Mouse (Mus musculus) spleen, adult 2 months (tissue): Measurements from ENCODE around the gene Slc4a3. TPM values are rescaled to one million over a fixed set of nuclear protein-coding genes. Genes with fewer than 3 reads are reported as not detected.

Source experiments
- DNase-seq, 2 experiments: peaks; one replicate each; pipeline versions ENCODE4 v3.0.0 to v3.0.0-alpha.2; 2012 to 2021; ENCODE audit warnings: low spot score in 2 of 2, low read depth in 1 of 2
- H3K27ac ChIP-seq: fragments of 200-500 bp; 2 replicates; pipeline ENCODE4 v1.5.1; 2012; ENCODE audit warnings: low read length, inconsistent platforms; ENCODE audit not compliant: insufficient read depth
- H3K27me3 ChIP-seq: fragments of 200-500 bp; 2 replicates; pipeline ENCODE4 v1.6.1; 2012; ENCODE audit warnings: mild to moderate bottlenecking, moderate library complexity, low read length, inconsistent platforms; ENCODE audit not compliant: control insufficient read depth, insufficient read depth
- H3K36me3 ChIP-seq: fragments of 200-500 bp; 2 replicates; pipeline ENCODE4 v1.6.1; 2012; ENCODE audit warnings: mild to moderate bottlenecking, low read length, inconsistent platforms; ENCODE audit not compliant: control insufficient read depth, insufficient read depth
- H3K4me1 ChIP-seq: fragments of 200-500 bp; 2 replicates; pipeline ENCODE4 v1.6.1; 2011; ENCODE audit warnings: inconsistent platforms; ENCODE audit not compliant: control insufficient read depth, insufficient read depth, insufficient read length
- H3K4me3 ChIP-seq: fragments of 200-500 bp; 2 replicates; pipeline ENCODE4 v1.5.1; 2011; ENCODE audit warnings: mild to moderate bottlenecking, inconsistent platforms; ENCODE audit not compliant: insufficient read depth, insufficient read length; ENCODE audit errors: extremely low read depth
- CTCF ChIP-seq: fragments of 200-500 bp; IDR thresholded peaks from 2 replicates; pipeline ENCODE4 v1.5.1; 2011; ENCODE audit warnings: mild to moderate bottlenecking, inconsistent platforms; ENCODE audit not compliant: insufficient read depth, insufficient read length, insufficient replicate concordance; ENCODE audit errors: extremely low read depth
- POLR2A ChIP-seq: fragments of 200-500 bp; IDR thresholded peaks from 2 replicates; pipeline ENCODE4 v1.6.1; 2011; ENCODE audit warnings: low read depth, low read length, inconsistent platforms
- WGBS: fragments of 180-500 bp; shearing (Covaris S2); methylation state at CpG from one replicate; pipeline ENCODE4 v1.1.7; 2018; 5-methylcytosine and 5-hydroxymethylcytosine counted together
- polyA plus RNA-seq: library from polyadenylated mRNA; depleted of rRNA; stranded (reverse); fragments of >200 nt; gene quantifications from 2 replicates; pipeline ENCODE4 v1.2.3, GENCODE M21; 2012

The Slc4a3 gene
- polyA plus RNA-seq, 1 experiment, result 4.5 TPM

GRCm38 (mm10) chr1:75521321-75522031, 24.6 kb upstream of the Slc4a3 start, which contains the start of gene Stk11ip:
Gene Stk11ip, plus strand, starts transcription at chr1:75521529.
- WGBS, result under 1% methylated on average over 46 of the region's 46 CpGs
- Histone ChIP-seq H3K36me3 (peaks cover 3% of the 10 kb centered on the region; the same call in 1 of the 2 replicates), H3K27ac (peak within 1 kb of the TSS; percentile 92), H3K4me1 (peaks cover 3% of the 10 kb centered on the region; the same call in 1 of the 2 replicates), H3K27me3 (no peaks in the 10 kb centered on the region), H3K4me3 (peak within 1 kb of the TSS; percentile 72)
- DNase-seq, result peak; percentile 89
- TF ChIP-seq POLR2A (peak; percentile 75), CTCF (no peak)

- peaks cover 3% of the 10 kb centered on the region; the same call in 1 of the 2 replicates for H3K4me1 ChIP-seq
- H3K27ac ChIP-seq, result peak overlapping the region; percentile 45
- H3K4me3 ChIP-seq, result no peak overlapping the region
- no peaks in the 10 kb centered on the region for H3K27me3 ChIP-seq
- peaks cover 12% of the 10 kb centered on the region for H3K36me3 ChIP-seq
- DNase-seq, result peak; percentile 71 to 86
- WGBS, result 52% methylated on average over 7 of the region's 7 CpGs
- no peak for TF ChIP-seq POLR2A
Measured at GRCm38 (mm10) chr1:75524679-75525078, 21.4 kb upstream of the Slc4a3 start.

- Histone ChIP-seq H3K27ac (no peak overlapping the region), H3K27me3 (no peaks in the 10 kb centered on the region), H3K4me1 (no peaks in the 10 kb centered on the region), H3K4me3 (no peak overlapping the region), H3K36me3 (peaks cover 37% of the 10 kb centered on the region)
- DNase-seq, result no peak
- 85% methylated on average over 4 of the region's 4 CpGs for WGBS
- TF ChIP-seq CTCF (no peak), POLR2A (no peak)
Measured at GRCm38 (mm10) chr1:75530546-75530945, 15.5 kb upstream of the Slc4a3 start.

- DNase-seq, result no peak
- no peaks in the 10 kb centered on the region for H3K27me3 ChIP-seq
- H3K4me1 ChIP-seq, result no peaks in the 10 kb centered on the region
- H3K36me3 ChIP-seq, result peaks cover 36% of the 10 kb centered on the region
- 87% methylated on average over 19 of the region's 19 CpGs for WGBS
- no peak for TF ChIP-seq CTCF
- no peak for TF ChIP-seq POLR2A
- no peak overlapping the region for H3K27ac ChIP-seq
- no peak overlapping the region for H3K4me3 ChIP-seq
Measured at GRCm38 (mm10) chr1:75532280-75533172, 13.5 kb upstream of the Slc4a3 start.

- peaks cover 36% of the 10 kb centered on the region for H3K36me3 ChIP-seq
- no peak overlapping the region for H3K27ac ChIP-seq
- 87% methylated on average over 19 of the region's 19 CpGs for WGBS
- no peak overlapping the region for H3K4me3 ChIP-seq
- TF ChIP-seq CTCF, result no peak
- TF ChIP-seq POLR2A, result no peak
- DNase-seq, result no peak
- H3K27me3 ChIP-seq, result no peaks in the 10 kb centered on the region
- H3K4me1 ChIP-seq, result no peaks in the 10 kb centered on the region
Measured at GRCm38 (mm10) chr1:75533325-75534252, 12.5 kb upstream of the Slc4a3 start.

GRCm38 (mm10) chr1:75537587-75537986, 8.5 kb upstream of the Slc4a3 start:
- Histone ChIP-seq H3K27ac (no peak overlapping the region), H3K36me3 (peaks cover 23% of the 10 kb centered on the region), H3K27me3 (no peaks in the 10 kb centered on the region), H3K4me1 (no peaks in the 10 kb centered on the region), H3K4me3 (no peak overlapping the region)
- whole genome bisulfite sequencing, result 90% methylated on average over 2 of the region's 2 CpGs
- DNase-seq, result no peak
- TF ChIP-seq POLR2A, result no peak
